Mouse (Mus musculus) frontal cortex, postnatal 25 days (tissue): Measurements from ENCODE around the gene Tmem19.
"Not testable (repeated sequence)": the region's sequence is repeated elsewhere in the genome, so short reads cannot be mapped to it uniquely, and the experiment has no call there.

Experiments
- DNase-seq, 2 experiments: peaks; one replicate each; pipeline ENCODE4 v3.0.0; 2022; ENCODE audit warnings: low spot score in 2 of 2

Gene Tmem19

DNA sequence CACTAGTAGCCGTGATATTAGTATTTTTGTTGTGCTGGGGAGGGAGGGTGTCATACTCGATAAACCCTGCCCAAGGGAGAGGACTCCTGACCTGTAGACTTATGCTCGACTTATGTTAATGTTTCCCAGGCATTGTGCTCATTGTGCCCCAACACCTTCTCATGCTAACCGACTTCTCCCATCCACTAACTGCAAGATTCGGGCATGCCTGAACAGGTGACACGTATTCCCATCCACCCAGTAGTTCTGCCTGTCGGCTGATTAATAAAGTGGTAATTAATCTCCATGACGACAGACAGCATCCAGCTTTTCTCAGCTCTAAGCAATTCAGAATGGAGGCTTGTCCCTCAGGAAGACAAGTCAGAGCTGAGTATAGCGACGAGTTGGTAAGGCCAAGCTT is 13.3 kb downstream of the Tmem19 start:
- no peak for DNase-seq

DNA sequence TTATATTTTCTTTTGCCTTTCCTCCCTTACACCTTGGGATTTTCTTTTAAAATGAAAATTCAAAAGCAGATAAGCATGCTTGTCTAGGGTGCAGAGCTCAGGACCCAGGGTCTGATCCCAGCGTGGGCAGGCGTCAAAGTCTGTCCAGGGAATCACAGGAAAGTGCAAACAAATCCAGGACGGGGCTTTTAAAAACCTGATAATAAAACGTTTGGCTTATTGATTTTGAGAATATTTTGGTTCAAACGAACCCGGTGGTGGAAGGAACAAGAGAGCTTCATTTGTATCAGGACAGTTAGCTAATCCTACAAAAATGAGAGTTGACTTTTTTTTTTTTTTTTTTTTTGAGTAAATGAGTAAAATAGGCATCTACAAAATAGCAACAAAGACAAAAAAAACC is 14.2 kb downstream of the Tmem19 start:
- no peak for DNase-seq

DNA sequence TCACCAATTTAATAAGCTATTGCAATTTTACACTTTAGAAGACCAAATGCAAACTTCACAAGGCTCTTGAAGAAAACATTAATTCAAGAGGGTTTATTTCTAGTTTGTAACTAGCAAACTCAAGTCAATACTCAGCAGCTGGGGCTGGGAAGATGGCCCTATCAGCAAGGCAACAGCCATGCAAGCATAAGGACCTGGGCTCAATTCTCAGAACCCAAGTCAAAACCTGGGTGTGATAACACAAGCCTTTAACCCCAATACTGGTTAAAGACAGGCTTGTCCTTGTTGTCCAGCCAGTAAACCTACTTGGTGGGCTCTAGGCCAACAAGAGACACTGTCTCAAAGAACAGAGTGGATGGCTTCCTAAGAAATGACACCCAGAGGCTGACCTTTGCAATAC is 15.9 kb downstream of the Tmem19 start:
- DNase-seq = no peak

DNA sequence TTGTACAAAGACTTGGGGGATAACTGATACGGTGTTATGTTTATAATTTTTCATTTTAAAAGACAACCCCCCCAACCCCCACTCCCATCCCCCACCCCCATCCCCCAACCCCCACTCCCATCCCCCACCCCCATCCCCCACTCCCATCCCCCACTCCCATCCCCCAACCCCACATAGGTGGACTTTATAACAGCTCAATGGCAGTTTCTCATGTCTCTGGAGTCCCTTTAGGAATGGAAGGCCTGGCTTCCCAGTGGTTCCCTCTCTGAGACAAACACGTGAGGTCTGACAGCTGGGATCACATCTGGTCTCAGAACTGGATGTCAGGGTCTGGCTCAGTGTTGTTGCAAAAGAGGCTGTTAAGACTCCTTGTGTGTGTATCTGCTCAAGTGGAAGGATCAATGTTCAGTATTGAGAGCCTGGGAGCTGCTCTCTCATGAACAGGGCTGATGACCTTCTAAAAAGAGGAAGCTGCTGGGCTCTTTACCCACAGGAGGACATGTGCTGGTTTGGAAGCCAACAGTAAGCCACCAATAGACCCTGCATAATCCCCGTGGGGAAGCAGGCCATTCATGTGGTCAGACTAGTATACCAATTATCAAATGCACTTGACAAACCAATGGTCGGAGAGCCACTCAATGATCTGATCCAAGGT is 19.4 kb downstream of the Tmem19 start:
- no peak for DNase-seq

DNA sequence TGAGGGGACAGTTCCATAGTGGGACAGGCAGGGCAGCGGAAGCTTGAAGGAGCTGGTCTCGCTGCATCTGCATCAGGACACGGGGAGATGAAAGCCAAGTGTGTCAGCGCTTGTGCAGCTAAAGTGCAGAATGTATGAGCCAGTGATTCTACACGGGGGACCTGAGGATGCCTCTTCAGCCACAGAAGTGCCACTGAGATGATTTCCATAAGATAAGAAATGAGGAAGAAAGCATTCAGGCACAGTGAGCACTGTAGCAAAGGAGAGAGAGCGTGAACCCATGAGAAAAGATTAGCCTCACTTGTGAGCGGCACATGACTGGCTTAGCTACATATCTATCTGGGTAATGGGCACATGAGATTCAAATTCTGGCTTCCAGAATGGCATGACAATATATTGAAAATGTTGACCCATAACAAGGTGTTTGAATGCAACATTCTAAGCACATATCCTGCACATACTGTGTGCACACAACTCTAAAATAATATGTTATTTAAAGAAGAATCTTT is 22.4 kb downstream of the Tmem19 start:
- DNase-seq = no peak

DNA sequence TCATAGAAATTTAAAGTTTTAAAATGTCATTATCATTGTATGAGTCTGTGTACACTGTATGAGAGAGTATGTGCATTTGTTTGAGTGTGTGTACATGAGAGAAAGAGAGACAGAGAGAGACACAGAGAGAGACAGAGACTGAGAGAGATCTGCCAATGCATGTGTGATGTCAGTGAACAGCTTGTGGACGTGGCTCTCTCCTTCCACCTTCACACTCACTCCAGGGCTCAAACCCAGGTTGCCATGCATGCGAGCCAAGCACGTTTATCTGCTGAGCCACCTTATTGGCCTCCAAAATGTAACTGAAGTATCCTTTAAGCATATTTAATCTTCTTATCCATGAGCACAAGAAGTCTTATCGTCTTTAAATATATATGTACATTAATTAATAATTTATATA is 25.4 kb downstream of the Tmem19 start:
- DNase-seq = no peak

DNA sequence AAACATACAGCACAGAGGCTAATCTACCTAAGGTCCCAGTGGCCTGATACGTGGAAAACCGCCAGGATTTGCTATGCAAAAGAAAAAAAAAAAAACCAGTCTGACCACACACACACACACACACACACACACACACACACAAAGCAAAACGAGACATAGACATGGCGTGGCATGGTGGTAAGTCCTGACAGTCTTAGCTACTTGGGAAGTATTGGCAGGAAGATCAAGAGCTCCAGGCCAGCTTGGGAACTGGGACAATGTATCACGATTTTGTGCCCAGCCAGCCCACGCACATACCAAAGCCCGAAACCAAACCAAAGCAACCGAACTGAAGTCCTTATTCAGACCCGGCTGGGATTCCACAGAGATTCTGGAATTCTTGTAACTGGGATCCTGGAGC is 28.8 kb downstream of the Tmem19 start:
- DNase-seq = no peak

DNA sequence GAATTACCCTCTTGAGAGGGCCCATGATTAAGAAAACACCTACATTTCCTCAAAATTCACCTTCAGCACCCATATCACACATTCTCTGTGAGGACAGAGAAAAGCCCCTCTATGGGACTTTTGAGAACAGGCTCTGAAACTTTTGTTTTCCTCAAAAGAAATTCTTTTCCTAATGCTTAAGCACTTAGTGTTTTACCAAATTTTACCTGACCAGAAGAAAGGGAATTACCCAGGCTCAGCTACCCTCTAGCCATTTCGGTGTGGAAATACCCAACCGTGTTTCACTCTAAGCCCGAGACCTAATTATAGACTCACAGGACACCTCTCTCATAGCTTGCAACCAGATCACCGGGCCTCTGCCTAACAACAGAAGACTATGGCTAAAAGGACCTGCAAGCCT is 29.3 kb downstream of the Tmem19 start:
- DNase-seq = no peak

DNA sequence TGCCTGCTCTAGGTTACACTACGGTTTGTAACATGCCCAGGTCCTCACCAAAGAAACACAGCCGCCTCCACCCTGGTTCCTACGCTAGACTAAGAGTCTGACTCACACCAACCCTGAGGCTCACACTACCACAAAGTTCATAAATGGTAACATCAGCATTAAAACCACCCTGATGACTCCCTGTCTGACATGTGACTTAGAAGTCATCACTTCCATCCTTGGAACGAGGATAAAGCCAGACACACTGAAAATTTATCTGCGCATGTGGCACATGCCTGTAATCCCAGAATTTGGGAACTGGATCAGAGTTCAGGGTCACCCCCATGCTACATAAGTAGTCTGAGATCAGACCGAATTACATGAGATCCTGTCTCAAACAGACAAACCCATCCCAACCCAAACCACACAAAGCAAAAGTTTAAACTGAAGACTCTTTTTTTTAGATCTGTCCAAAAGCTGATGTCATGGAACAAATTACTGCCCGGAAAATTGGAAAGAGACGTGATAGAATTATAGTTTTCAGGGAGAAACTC is 29.8 kb downstream of the Tmem19 start:
- no peak for DNase-seq

DNA sequence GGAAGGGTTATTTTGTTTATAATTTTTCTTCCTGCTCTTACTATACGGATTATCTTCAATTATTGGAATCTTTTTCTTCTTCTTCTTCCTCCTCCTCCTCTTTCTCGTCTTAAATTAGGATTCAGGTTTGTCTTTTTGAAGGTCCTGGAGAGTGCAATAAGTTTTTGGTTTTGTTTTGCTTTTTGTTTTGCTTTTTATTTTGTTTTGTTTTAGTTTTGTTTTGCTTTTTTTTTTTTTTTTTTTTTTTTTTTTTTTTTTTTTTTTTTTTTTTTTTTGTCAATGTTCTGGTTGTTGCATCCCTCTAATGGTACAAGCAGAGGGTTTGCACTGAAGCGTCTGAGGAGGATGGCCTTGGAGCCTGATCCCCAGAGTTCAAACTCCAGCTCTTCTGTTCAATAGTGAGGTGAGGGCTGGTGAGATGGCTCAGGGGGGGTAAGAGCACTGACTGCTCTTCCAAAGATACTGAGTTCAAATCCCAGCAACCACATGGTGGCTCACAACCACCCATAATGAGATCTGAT is 33.2 kb downstream of the Tmem19 start:
- DNase-seq = no peak

DNA sequence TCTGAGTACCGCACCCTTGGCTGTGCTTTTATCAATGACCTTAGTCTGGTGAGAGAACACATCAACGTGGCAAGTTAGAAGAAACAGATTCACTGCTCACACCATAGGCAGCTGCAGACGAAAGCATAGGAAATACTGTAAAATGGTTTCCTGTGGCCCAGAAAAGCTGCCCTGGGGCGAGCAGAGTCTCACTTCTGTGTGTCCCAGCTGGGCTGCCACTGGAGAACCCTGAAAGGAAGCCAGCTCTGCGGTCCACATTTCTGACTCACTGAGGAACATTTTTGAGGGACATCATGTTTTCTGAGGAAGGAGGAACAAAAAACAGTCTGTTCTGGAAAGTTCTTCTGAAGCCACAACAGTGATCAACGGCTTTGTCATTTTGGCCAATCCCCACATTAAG is 33.8 kb downstream of the Tmem19 start:
- DNase-seq = no peak

DNA sequence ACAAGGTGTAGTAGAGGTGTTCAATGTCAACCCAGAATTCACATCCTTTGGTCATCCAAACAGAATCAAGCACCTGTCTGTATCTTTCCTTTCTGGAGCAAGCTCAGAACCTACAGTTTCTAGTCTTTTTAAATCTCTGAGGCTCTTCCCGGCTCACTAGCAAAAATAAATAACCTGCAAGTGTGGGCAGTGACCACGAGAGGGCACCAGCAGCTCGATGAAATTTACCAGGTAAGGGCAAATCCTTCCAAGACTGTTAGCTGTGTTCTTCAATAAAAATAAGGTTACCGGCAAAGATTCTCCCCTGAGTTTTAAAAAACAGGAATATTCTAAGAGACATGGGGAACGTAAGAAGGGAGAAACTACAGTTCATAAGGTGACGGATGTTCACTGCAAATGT is 39.0 kb downstream of the Tmem19 start:
- DNase-seq = peak; percentile 25 to 65

DNA sequence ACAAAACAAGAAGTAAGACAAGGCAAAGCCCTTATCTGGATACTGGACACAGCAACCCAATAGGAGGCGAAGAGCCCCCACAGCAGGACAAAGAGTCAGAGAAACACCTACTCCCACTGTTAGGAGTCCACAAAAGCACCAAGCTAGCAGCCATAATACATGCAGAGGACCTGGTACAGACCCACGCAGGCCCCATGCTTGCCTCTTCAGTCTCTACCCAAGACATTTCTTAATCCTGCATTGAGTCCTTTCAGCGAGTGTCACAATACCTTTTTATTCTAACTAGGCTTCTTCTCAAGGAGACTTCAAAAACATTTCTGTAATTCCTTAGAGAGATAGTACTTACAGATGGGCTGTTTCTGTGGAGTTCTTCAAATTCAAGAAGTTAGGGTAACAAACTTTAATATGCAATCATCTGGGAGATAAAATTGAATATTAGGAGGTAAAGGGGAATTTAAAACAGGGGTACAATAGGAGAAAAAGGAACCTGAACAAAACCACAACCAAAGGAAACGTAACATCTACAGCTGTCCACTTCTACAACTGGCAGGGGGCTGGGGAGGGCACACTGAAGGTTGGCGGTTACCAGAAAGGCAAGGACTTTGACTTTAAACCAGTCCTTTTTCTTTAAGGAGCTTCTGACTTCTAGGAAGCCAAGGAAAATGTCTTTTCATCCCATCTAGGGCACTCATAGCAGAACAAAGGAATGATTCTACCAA is 40.8 kb downstream of the Tmem19 start:
- DNase-seq = no peak

DNA sequence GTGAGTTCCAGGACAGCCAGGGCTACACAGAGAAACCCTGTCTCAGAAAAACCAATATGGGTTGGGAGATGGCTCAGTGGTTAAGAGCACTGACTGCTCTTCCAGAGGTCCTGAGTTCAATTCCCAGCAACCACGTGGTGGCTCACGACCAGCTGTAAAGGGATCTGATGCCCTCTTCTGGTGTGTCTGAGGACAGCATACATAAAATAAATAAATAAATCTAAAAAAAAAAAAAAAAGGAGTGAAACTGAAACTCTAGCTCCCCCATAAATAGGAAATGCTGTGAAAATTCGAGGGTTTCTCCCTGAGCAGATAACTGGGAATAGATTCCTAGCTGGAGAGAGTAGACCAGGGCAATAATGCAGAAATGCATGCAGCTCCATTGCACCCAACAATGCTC is 43.9 kb downstream of the Tmem19 start:
- DNase-seq = not testable (repeated sequence)

DNA sequence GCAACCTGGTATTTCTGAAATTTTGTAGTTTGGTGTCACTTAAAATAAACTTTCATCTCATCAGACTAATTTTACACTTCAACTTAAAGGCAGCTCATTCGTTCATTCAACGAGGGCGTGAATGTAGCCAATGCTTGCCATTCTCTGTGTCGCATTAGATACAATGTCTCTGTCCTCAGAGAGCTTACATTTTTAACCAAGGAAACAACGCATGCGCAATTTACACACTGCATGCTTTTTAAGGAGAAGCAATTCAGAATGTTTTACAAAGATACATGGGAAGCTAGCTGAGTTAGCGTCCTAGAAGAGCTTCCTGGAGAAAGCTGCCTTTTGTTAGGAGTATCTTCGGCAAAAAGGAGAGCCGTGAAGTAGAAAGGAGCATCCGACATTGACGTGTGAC is 46.0 kb downstream of the Tmem19 start:
- DNase-seq = no peak

DNA sequence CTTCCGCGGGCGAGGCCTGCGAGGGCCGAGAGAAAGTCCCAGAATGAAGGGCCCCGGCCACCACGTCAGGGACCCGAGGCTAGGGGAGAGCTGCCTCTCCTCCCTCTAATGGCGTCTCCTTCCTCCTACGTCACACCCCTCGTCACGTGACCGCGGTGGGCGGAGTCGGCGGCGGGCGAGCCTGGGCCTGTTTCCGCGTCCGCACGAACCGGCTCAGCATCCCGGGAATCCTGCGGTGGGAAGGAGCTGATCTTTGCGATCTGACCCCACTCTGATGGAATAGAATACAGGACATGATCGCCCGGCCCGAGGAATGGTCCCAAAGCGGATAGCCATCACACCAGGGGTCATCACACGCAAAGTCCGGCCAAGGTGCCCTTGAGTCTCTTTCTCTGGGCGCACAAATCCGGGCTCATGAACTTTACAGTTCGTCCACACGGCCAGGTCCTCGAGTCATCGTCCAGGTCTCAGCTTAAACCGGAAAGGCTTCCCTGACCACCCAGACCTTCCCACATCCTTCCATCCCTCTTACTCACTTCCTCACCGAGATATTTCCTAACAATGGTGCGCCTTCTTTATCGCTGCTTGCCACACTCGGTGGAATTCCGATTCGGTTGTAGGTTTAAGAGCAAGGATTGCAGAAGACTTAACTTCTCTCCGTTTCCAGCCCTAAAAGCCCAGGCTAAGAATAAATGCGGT is 46.7 kb downstream of the Tmem19 start, which contains the start of gene Rab21:
Gene Rab21, minus strand, starts transcription at position 122 of the 699 bp plus-strand sequence.
- DNase-seq = peak; percentile 96 to 97

DNA sequence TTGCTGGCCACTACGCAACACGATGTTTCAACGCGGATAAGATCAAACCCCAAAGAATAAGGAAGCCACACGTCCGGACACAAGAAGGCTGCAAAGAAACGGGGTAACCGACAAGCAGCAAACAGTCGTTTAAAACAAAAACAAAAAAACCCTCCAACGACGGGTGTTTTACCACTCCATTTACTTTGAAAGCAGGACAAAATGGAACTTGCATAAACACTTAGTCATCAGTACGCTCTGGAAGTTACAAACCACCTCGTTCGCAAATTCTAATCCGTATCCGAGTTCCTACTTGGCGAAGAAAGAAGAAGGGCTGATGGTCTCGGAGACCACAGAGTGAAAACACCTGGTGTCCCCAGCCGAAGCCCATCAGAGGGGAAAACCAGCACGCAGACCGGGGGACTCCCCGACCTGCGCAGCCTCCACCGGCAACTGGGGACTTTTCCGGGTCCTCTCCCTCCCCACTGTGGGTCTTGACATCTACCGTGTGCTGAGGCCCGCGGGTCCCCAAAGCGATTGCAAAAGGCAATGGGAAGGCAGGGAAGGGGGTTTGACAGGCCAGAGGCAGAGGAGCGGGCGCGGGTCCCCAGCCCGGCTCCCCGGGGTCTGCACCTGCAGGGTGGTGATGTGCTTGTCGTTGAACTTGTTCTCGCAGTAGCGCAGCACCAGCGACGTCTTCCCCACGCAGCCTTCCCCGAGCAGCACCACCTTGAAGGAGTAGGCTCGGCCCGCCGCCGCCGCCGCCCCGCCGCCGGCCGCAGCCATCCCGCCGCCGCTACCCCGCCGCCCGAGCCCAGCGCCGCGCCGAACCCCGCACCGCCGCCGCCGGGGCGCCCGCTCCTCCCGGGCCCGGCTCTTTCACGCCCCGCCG is 47.5 kb downstream of the Tmem19 start:
- no peak for DNase-seq

DNA sequence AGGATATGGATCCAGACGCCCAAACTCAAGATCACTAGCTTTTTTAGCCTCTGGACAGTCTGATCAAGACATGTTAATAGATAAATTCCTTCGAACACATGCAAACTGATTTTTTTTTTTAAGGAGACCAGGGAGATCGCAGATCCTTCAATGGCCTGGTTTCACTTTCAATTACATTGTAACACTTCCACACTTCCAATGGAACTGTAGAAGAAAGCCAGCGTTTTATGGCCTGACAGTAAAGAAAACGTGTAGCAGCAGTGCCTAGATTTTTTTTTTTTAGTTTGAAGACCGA is 48.1 kb downstream of the Tmem19 start:
- no peak for DNase-seq

DNA sequence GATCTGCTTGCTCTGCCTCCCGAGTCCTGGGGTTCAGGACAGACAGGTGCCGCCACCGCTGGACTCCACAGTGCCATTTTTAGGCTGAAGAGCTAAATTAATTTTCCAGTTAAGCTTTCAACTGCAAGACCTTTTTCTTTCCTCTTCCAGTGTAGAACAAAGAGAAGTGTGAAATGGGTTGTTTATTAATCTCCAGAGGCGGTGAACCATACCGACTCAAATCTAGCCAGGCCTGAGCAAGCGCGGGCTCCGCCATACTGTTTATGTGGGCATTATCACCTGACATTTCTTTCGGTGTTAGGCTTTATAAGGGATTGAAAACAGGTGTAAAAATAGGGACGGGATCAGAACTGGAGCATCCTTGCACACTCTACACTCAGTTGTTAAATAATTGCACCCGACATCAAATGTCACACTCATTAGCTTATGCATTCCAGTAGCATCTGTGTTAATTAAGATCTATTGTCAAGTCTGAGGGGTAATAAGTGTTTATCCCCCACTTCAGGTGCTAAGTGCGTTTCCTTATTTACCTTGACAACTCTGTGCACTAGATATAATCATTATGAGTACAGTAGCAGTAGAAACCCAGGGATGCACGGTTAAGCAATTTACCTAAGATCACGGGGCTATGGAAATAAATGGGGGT is 48.5 kb downstream of the Tmem19 start:
- DNase-seq = no peak

DNA sequence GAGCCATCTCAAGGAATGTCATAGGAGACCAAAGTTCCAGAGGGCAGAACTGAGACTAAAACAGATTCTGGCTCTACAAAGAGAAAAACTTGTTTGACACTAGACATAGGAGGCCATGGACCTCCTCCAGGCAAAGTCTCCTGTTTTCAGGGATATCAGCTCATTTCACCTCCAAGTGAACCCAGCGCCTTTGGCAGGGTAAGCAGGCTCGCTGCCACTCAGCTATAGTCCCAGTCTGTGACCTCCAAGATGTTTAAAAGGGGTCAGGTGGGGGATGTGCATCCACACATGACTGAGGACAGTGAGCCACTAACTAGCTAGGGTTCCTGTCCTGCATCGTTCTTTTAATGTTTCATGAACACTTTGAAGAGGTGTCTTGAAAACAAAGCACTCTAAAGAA is 49.6 kb downstream of the Tmem19 start:
- DNase-seq = no peak

DNA sequence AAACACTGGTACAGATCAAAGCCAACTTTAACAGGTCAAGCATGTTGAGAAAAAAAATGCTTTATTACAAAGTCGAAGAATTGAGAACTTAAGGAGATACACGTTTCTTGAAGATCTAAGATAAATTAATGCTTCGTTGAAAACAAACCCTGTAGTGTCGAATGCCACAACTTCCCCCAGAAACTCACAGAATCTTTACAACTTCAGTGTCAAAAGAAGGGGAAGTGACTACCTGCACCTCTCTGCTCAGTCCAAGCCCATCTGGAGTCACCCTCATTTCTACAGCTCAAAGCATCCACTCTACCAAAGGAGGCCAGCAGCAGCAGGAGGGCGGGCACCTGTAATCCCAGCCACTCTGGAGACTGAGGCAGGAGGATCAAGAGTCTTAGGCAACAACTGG is 50.1 kb downstream of the Tmem19 start:
- no peak for DNase-seq
